Mouse (Mus musculus) adipocyte (in vitro differentiated cells): ENCODE measurements around the gene Msi1.
A peak's percentile ranks its signal among the peaks of the same experiment; 100 is the strongest.

Source experiments
- DNase-seq: peaks from one replicate; pipeline ENCODE4 v3.0.0-alpha.2; 2016; ENCODE audit warnings: low spot score

Msi1 gene

DNA sequence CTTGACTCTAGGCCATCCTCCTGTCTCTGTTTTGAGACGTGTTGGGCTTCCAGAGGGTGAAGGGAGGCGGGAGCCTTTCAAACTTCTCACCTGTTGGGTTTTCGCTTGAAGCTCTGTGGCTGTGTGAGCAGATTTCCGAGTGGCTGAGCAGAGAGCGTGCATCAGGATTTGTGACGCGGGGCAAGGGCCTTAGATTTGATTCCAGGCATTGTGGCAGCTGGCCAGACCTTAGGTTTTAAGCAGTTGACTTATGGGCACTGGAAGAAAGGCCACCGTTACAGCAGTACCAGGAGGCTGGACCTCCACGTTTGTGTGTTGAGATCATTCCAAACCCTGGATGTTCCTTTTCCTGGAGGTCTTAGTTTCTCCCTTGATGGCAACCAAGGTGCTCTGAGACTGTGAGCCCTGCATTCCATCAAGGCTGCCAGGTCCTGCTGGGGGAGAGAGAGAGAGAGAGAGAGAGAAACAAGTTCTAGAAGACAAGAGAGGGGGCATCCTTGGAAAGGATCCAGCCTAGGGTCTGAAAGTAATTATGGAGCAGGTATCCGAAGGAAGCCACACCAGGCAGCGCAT, 5.0 kb downstream of the Msi1 start:
- DNase-seq = no peak

DNA sequence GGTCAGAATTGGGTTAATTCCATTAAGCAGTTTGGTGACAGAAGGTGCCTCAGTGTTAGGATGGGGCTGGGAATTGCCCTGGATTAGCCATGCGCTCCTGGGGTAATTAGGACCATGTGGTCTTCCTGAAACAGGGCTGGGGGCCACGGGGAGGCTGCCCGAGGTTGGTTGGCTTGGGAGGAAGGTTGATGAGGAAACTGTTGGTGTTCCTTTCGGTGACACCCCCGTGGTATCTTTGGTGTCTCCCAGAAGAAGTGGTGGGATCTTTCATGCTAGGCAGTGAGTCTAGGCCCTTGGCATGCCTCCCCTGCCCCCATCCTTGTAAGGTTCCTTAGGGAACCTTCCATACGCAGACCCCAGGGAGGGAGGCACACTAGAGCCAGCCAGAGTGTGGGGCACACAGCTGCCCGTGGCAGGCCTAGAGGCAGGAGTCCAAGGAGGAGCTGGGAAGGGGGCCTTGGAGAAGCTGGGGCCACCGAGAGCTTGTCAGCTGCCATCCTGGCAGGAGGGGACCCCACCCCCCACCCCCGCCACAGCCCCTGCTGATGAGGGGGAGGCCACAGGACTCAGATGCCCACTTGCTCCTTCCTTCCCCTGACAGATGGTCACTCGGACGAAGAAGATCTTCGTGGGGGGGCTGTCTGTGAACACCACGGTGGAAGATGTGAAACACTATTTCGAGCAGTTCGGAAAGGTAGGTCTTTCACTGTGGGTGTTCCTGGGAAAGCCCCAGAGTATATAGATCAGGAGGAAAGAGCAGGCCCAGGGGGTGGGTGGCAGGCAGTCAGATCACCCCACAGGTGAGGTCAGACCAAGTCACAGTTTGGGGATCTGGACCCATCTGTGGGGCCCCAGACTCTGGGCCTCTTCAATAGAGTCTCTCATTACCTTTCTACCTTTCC, 5.7 kb downstream of the Msi1 start:
- DNase-seq = no peak

DNA sequence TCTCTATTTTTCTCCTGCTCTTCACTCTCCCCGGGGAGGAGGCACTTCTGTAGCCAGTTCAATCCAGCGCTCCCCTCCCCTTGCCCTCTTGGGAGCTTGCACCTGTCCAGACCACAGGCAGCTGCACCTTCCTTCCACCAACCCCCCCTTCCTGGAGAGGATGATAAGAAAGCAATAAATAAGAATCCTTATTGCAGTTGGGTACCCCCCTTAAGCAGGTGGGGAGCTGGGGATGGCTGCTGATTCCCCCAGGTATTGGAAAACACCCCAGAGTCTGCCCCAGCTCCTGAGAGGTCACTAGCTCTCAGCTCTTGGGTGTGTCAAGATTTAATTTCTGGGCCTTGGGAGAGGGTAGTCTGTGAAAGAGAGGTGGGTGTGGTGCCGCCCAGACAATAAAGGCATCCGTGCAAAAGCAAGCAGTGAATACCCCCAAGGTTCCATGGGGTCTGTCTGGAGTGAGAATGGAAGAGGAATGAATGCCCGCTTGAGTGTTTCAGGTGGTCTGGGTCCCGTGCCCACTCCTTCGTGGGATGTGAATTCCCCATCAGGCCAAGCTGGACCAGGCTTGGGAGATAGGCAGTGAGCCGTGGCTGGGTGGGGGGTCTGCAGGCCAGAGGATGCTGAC, 6.5 kb downstream of the Msi1 start:
- no peak for DNase-seq

DNA sequence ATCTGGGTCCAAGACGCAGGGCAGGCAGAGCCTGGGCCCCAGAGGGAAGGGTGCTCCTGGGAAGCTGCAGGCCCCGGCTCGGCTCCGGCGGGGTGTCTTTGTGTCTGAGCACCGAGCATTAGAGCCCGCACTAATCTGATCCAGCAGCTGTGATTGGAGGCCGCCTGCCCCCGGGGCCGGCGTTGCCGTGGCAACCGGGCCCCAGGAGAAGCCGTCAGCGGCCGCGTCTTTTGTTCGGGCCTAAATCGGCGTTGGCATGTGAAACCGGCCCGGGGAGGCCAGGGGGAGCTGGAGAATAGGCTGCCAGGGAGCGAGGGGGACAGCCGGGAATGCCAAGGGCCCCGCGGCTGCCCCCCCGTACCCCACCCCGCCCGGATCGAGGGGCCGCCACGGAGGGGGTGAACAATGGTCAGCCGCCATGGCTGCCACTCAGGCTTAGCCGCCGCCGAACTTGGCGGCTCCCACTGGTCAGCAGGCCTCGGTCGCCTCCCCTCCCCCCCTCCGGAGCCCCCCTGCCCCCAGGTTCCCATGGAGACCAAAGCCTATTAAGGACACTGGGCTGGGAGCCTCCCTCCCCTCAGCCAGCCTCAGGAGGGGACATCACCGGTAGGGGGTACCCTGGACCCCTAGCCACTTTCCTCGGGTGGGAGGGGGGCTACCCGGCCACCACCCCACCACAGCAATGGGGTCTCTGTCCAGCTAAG, 7.2 kb downstream of the Msi1 start:
- DNase-seq = no peak

DNA sequence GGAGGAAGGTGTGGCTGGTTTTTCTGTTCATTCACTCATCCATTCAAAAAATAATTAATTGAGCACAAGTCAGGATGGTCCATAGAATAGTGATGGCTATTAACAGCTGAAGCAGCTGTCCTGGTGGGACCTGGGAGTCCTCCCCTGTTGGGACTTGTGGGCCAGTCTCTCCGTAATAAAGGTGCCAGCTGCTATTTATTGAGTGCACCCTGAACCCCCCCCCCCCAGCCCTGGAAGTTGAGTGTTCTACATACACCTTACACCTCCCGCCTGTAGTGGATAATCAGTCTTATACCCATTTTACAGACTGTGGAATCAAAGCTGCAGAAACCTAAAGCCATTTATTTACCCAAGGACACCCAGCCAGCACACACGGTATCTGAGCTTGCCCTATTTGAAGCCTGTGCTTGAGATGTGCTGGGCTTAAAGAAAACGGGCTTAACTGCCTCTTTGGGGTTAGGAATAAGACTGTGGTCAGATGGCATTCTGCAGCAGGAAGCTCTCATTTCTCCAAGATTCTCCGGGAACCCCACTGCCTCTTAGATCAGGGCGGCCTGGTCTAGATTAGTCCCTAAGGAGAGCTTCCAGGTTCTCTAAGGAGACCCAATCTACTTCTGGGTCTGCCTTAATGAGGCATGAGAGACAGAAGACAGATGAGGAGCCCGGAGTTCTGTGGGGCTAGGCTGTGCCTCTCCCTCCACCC, 8.0 kb downstream of the Msi1 start:
- no peak for DNase-seq

DNA sequence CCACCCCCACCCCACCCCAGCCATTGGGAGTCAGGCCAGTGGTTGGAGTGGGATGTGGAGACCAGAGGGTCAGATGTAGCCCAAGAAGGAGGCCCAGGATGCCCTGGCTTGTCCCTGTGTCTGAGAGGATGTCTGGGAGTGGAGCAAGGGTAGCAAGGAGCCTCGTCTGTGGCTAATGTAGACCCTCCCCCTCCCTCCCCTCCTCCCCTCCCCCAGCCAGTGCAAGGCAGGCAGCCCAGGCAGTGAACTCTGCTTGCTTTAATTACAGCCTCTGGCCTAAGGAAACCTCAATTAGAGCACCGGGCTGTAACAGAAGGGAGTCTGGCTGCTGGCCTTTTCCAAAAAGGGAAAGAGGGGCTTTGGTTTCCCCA, 8.5 kb downstream of the Msi1 start:
- DNase-seq = no peak

DNA sequence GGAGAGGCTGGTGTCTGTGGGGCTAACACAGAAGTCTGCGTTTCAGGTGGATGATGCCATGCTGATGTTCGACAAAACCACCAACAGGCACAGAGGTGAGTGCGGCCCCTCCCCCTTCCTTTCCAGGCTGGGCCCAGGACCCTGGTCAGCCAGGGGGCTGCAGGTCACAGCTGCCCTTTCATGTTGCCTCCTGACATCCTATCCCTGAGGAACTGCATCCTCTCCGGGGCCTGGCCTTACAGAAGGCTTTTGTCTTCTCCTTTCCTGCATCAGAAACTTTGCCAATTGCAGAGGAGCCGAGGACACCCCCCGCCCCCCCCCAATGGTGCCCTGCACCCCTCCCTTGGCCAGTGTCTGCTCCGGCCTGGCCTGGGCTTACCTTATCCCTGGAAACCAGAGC, 9.3 kb downstream of the Msi1 start:
- no peak for DNase-seq

DNA sequence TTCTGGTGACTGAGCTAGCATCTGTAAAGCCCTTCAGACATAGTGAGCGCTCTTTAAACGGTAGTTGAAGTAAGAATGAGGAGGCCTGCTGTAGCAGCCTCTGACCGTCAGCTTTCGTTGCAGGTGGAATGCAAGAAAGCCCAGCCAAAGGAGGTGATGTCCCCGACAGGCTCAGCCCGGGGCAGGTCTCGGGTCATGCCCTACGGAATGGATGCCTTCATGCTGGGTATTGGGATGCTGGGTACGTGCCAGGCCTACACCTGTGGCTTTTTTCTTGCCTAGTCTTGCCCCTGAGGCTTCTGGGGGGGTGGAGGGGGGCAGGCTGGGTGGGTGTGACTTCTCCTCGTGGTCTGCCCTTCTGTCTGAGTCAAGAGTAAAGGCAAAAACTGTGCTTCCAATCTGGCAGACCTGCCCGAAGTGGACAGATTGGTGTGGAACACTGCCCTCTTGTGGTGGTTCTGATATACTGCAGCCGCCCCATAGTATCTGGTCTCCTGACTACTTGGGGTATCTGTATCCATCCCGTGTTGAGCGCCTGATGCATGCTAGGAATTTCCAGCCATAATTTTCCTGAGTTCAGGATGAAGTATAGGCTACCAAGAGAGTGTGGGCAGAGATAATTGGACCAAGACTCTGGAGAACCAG, 11.9 kb downstream of the Msi1 start:
- DNase-seq = peak; percentile 86

DNA sequence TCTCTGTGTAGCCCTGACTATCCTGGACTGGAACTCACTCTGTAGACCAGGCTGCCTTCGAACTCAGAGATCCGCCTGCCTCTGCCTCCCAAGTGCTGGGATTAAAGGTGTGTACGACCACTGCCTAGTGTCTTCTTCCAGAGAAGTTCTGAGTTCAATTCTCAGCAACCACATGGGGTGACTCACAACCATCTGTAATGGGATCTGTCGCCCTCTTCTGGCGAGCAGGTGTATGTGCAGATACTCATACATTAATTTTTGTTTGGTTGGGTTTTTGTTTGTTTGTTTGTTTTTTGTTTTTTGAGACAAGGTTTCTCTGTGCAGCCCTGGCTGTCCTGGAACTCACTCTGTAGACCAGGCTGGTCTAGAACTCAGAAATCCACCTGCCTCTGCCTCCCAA, 13.3 kb downstream of the Msi1 start:
- peak; percentile 25 for DNase-seq

DNA sequence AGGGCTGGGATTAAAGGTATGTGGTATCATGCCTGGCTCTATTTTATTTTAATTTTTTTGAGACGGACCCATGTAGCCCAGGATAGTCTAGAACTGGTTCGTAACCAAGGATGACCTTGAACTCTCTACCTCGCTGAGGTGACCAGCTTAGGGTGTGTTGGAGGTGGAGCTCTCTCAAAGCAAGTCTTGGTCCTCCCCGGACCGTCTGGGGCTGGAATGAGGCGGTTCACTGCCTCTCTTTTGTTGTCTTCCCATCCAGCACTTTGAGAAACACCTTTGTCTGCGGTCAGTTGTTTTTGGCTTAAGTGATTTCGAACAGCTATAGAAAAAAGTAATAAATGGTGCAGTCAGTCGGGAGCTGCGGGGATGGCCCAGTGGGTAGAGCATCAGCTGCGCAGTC, 14.7 kb downstream of the Msi1 start:
- no peak for DNase-seq

DNA sequence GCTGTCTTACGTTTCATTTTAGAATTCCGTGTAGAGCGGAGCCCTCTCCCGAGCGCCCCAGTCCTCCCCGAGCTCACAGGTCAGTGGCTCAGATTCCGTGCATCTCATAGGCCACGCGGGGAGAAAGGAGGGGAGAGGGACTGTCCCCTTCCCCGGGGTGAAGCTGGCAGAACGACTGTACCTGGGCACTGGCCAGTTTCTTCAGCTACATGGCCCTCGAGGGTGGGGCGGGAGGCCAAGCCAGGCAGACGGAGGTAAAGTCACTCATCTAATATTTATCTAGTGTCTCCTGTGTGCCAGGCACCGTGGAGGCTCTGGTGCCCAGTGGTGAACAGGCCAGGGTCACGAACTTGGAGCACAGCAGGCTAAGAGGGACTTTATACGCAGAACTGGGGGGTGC, 17.7 kb downstream of the Msi1 start:
- no peak for DNase-seq

DNA sequence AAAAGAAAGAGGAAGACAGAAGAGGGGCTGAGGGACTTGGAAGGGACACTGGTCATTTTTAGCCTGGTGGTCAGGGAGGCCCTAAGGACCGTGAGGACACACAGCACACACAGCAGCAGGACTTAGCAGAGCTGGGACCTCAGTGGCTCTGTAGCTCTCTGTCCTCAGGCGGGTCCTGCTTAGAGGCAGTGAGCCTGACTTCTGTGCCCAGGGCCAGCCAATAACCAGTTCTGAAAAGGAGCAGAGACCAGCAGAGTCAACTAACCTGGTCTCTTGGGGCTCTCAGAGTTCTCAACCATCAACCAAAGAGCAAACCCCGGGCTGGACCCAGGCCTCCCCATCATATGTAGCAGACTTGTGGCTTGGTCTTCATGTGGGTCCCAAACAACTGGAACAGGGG, 19.8 kb downstream of the Msi1 start:
- no peak for DNase-seq

DNA sequence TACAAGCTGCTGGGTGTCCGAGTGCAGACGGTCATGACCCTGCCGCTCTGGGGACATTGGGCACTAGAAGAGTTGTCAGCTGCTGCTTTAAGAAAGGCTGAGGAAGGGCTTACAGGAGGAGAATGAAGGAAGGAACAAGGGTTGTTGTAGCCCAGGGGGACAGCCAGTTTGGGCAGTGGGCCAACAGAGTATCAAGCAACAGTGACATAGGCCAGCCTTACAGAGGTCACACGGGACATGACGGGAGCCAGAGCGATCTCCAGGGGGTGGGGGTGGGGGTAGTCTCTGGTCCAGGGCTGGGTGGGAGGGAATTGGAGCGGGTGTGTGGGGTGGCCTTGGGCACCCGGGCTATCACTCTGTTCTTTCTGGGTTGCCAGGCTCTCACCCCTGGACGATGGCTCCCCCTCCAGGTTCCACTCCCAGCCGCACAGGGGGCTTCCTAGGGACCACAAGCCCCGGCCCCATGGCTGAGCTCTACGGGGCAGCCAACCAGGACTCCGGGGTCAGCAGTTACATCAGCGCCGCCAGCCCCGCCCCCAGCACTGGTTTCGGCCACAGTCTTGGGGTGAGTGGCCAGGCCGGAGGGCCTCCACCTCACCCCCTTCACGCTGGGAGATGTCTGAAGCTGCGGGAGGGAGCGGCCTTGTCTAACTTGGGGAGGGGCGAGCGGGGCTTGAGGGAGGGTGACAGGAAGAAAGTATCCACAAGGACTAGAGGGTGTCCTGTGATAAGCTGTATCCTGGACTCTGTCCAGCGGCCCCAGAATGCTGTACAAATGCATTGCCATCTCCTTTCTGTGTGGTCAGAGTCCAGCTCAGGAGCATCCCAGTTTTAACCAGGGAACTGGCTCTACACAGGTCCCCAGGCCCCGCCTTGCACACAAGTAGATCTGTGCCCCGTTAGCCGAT, 21.3 kb downstream of the Msi1 start:
- DNase-seq = no peak

DNA sequence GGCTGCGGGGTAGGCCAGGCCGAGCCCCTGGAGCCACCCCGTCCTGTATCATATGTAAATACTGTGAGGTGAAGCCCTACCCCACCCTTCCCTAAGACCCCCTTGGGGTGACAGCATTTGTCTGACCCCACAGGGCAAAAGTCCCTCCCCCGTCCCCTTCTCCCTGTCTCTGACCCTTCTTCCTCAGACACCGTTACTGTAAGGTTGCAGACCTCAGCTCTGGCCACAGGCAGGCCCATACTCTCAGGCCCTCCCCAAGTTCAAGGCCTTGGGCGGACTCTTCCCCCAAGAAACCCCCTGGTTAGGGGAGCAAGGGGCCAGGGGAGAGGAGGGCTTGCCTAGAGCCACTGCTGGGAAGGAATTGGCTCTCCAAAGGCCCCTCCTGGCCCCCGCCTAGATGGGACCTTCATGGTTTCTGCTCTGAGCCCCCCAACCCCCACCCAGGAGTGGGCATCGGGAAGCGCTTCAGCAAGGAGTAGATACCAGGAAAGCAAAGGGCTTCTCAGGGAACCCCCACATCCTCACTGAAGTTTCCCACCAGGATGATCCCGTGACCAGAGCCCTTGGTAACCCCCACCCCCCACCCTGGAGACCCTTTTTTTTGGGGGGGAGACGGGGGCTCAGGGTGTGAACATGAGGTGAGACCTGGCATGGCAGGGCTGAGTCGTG, 25.2 kb downstream of the Msi1 start:
- no peak for DNase-seq

DNA sequence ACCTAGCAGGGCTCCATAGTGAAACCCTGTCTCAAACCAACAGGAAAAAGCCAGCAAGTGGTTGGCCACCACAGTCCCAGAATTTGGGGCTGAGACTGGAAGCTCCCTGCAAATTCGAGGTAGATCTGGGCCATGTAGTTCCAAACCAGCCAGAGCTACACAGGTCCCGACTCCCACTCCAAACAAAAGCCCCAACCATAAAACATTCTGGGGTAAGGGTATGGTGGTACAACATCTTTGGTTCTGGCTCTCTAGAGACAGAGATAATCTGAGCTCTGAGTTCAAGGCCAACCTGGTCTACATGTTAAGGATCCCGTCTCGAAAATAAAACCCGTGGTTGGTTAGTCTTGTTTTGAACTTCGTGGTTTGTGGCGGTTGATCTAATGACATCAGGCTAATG, 26.4 kb downstream of the Msi1 start:
- no peak for DNase-seq

DNA sequence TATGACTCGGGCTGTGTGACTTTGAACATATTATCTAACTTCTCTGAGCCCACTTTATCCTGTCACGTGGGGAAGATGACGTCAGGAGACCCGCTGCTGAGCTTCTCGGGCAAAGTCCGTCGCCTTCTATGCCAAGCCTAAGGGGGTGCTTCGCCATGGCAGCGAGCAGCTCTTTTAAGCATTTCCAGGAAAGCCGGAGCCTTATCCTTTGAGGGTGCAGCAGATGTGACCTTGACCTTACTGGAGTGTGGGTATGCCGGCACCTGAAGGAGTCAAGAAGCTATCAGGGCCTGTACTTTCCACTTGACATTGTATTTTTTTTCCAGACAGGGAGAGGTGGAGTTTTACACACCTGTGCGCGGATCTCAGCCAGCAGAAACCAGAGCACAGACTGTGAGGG, 29.5 kb downstream of the Msi1 start:
- DNase-seq = no peak

DNA sequence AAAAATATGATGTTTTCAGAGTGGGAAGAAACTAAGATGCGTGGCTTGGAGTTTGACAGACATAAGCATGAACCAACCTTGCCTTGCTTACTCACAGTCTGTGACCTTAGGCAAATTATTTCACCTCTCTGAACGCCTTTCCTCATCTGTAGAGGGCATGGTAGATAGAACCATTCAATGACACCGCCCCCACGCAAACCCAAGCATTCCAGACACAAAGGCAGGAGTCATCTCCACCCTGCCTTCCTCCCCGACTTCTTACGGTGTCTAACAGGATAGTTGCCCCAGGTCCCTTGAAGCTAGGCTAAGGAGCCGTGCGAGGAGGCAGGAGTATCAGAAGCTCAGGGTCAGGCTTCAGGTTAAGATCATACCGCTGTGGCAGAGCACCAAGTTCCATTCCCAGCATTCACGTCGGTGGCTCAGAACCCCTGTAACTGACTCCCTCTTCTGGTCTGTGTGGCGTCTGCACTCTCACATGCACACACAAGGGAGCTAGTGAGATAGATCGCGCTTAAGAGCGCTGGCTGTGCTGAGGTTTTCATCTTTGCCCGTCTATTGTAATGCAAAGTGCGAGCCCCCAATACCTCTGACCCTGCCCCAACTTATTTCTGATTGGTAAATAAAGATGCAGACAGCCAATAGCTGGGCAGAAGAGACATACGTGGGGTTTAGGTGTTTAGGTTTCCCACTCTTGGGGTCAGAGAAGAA, 35.2 kb downstream of the Msi1 start:
- no peak for DNase-seq

DNA sequence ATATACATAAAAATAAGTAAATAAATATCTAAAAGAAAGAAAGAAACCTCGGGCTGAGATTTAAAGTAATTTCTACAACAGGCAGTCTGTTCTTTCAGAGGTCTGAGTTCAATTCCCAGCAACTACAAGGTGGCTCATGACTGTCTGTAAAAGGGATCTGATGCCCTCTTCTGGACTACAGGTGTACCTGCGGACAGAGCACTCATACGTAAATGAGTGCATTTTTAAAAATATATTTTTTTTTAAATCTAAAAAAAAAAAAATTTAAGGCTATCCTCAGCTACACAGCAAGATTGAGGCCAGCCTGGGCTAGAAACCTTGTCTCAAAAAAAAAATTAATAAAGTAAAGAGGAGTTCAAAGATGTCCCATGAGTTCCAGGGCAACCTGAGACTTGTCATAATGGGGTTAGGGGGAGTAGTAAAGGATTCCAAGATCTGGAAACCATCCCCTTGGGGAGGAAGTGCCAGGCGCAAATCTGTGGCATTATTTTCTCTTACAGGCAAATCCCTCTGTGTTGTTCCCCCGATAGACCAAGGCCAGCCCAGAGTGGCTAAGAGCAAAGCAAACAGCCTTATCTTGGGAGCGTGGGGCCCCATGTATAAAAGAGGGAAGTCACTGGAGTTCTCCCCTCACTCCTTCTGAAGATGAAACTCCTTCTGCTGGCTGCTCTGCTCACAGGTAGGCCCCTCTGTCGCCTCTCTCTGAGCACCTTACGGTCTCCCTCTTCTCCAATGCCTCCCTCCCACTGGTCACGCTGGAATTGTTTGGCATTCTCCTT, 36.4 kb downstream of the Msi1 start, which contains the start of gene Pla2g1b:
Gene Pla2g1b, plus strand, starts transcription at position 621 of the 779 bp plus-strand sequence.
- no peak for DNase-seq
